Mouse (Mus musculus) limb, embryonic 14.5 days (tissue): ENCODE results near the gene Lrrc37a. TPM values are rescaled to one million over a fixed set of nuclear protein-coding genes. Genes with fewer than 3 reads are reported as not detected.
"Not testable (repeated sequence)": the region's sequence is repeated elsewhere in the genome, so short reads cannot be mapped to it uniquely, and the experiment has no call there.

Experiments used
- ATAC-seq: fragments of 200-750 bp; cut with Nextera tagmentation; 2 replicates; pipeline ENCODE4 v1.8.0; 2017; ENCODE audit warnings: low read depth, moderate number of reproducible peaks, moderate TSS enrichment; ENCODE audit not compliant: low FRiP score
- DNase-seq: peaks from one replicate; pipeline ENCODE4 v3.0.0-alpha.2; 2015; ENCODE audit warnings: low spot score
- H3K27ac ChIP-seq: fragments of 300-500 bp; sonication (generic); replicated peaks from 2 replicates; pipeline ENCODE4 v1.5.1; 2014; ENCODE audit warnings: low read depth, mild to moderate bottlenecking, low read length, moderate library complexity, mixed read lengths
- H3K27me3 ChIP-seq: fragments of 300-500 bp; sonication (generic); 2 replicates; pipeline ENCODE4 v1.6.1; 2014; ENCODE audit warnings: low read length, mixed read lengths; ENCODE audit not compliant: control insufficient read depth, insufficient read depth
- H3K36me3 ChIP-seq: fragments of 300-500 bp; sonication (generic); 2 replicates; pipeline ENCODE4 v1.6.1; 2014; ENCODE audit warnings: mild to moderate bottlenecking, low read length, moderate library complexity, mixed read lengths; ENCODE audit not compliant: control insufficient read depth, insufficient read depth
- H3K4me1 ChIP-seq: fragments of 300-500 bp; sonication (generic); 2 replicates; pipeline ENCODE4 v1.6.1; 2014; ENCODE audit warnings: antibody characterized with exemption, low read length, mixed read lengths; ENCODE audit not compliant: control insufficient read depth, insufficient read depth
- H3K4me2 ChIP-seq: fragments of 300-500 bp; sonication (generic); replicated peaks from 2 replicates; pipeline ENCODE4 v1.6.1; 2014; ENCODE audit warnings: low read depth, mild to moderate bottlenecking, low read length, moderate library complexity; ENCODE audit not compliant: severe bottlenecking
- H3K4me3 ChIP-seq: fragments of 300-500 bp; sonication (generic); replicated peaks from 2 replicates; pipeline ENCODE4 v1.5.1; 2014; ENCODE audit warnings: low read length
- H3K9ac ChIP-seq: fragments of 300-500 bp; sonication (generic); 2 replicates; pipeline ENCODE4 v1.6.1; 2014; ENCODE audit warnings: mild to moderate bottlenecking, low read depth, low read length, moderate library complexity; ENCODE audit not compliant: severe bottlenecking
- H3K9me3 ChIP-seq: fragments of 300-500 bp; sonication (generic); 2 replicates; pipeline ENCODE4 v1.6.1; 2016; ENCODE audit warnings: low read length; ENCODE audit not compliant: control insufficient read depth
- POLR2A ChIP-seq: fragments of 200-500 bp; IDR thresholded peaks from 2 replicates; pipeline ENCODE4 v1.8.0; 2012; ENCODE audit warnings: inconsistent platforms, mild to moderate bottlenecking, moderate library complexity, borderline replicate concordance; ENCODE audit not compliant: insufficient read depth, insufficient read length; ENCODE audit errors: extremely low read depth
- WGBS: fragments of 180-500 bp; shearing (Covaris S2); extraction: QIAGEN DNeasy Blood & Tissue Kit; methylation state at CpG from one replicate; pipeline ENCODE4 v1.1.7; 2014; 5-methylcytosine and 5-hydroxymethylcytosine counted together
- polyA plus RNA-seq, 2 experiments: library from polyadenylated mRNA; depleted of rRNA in 1 of 2; stranded (reverse) in 1 of 2; unstranded in 1 of 2; fragments of >200 nt; fragmentation: Nextera tagmentation in 1 of 2; extraction: Ambion mirVana in 1 of 2; gene quantifications; 2 replicates each; pipeline versions ENCODE4 v1.2.1 to v1.2.3; 2012 to 2014

The Lrrc37a gene
- polyA plus RNA-seq, 2 experiments, result not detected

DNA sequence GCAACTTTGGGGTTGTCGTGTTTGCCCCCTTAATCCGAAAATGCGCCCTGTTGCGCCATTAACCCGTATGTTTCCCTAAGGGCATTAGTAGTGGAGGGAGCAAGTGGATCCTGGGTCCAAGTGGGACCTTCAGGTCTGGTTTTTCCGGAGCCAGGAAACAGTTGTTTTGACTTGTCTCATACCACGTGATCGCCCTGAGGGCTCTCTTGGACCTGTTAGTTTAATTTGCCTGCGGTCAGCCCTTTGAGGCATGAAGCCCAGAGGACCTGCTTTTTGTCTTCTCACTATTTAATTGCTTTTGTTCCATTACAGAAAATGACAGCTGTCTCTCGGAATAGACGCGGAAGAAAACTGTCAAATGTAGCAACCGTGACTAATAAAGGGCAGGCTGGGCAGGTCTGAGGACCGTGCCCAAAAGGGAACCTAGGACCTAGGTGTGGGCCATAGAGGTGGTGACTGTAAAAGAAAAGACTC lies 91.4 kb downstream of the Lrrc37a start:
- Histone ChIP-seq H3K27ac (no peak overlapping the region), H3K4me1 (peaks cover 4% of the 10 kb centered on the region; the same call in 1 of the 2 replicates), H3K36me3 (no peaks in the 10 kb centered on the region), H3K27me3 (no peaks in the 10 kb centered on the region), H3K9me3 (no peaks in the 10 kb centered on the region), H3K4me2 (peak overlapping the region; percentile 89), H3K9ac (peak overlapping the region; percentile 78), H3K4me3 (peak overlapping the region; percentile 84)
- DNase-seq (no peak), ATAC-seq (no peak; the same call in 1 of the 2 replicates)
- 2% methylated on average over 14 of the region's 14 CpGs for WGBS
- no peak for TF ChIP-seq POLR2A

DNA sequence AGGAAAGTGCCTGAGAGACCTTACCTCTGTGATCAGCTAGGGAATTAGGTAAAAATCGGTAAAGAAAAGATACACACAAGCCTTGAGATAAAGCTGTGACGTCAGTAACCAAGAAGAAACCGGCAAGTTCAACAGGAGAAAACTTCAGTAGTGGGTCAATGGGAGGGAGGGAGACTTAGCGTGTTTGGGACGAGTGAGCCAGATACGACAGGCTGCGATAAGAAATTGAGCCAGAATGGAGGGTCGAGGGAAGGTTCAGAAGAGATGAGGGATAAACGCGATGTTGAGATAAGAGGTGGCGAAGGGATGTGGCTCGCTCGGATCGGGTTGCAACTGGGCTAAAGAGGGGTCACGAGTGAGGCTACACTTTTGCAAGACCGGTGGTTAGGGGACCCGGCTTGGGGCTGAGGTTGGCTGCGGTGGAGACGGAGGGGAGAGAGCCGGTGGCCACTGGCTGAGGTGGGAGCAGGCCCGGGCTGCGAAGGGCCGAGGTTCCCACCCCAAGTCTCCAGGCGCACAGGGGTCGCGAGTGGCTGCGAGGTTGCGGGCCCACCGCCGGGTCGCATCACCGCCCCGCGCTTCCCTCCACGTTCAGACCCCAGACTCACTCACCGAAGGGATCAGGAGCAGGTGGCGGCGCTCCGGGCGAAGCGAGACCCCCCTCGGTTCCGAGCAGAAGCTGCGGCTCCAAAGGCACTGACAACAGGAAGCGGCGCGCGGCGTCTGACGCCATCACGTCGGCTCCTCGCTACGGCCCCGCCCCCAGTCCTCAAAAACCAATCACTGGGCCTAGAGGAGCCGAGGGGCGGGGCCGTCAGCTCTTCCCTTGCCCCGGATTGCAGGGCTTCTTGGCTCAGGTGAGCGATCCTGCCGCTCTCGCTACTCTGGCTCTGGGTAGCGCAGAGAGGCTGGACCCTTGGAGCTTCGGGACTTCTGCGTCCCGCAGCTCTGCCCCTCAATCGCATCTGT lies 92.1 kb downstream of the Lrrc37a start, which contains the start of gene Plekhm1:
TSS of gene Plekhm1 (minus strand) at position 707 of the 969 bp plus-strand sequence.
- 0 out of 2 replicates have a peak, but pooled peaks have one; percentile 10 for TF ChIP-seq POLR2A
- DNase-seq, result peak; percentile 97
- Histone ChIP-seq H3K27ac (no peak within 1 kb of the TSS), H3K36me3 (no peaks in the 10 kb centered on the region), H3K27me3 (no peaks in the 10 kb centered on the region), H3K9me3 (no peaks in the 10 kb centered on the region), H3K4me2 (peak within 1 kb of the TSS; percentile 89), H3K4me3 (peak within 1 kb of the TSS; percentile 84), H3K9ac (peak within 1 kb of the TSS; percentile 78), H3K4me1 (peaks cover 4% of the 10 kb centered on the region; the same call in 1 of the 2 replicates)
- peak; percentile 96 for ATAC-seq
- WGBS, result 5% methylated on average over 62 of the region's 67 CpGs

DNA sequence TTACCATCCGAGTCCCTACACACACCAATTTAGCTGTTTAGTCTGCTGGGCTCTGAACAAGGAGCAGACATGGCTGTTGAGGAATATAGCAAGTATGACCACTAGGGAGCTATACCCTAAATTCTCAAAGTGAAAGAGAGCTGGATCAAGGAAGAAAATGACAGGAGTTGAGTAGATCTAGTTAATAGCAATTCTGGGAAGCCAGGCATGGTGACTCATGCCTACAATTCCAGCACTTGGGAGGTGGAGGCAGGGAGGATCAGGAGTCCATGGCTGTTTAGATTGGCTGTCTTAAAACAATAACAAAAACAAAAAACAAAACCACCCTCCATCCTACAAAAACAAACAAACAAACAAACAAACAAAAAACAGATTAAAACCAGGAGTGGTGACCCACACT lies 93.1 kb downstream of the Lrrc37a start:
- Histone ChIP-seq H3K4me2 (0 out of 2 replicates have a peak overlapping the region, but pooled peaks have one; percentile 89), H3K9ac (no peak overlapping the region), H3K27me3 (no peaks in the 10 kb centered on the region), H3K4me3 (peak overlapping the region; percentile 84; the same call in 1 of the 2 replicates), H3K36me3 (no peaks in the 10 kb centered on the region), H3K27ac (no peak overlapping the region), H3K4me1 (peaks cover 4% of the 10 kb centered on the region; the same call in 1 of the 2 replicates), H3K9me3 (no peaks in the 10 kb centered on the region)
- WGBS, result 55% methylated on average over 1 of the region's 1 CpGs
- TF ChIP-seq POLR2A, result no peak
- no peak for ATAC-seq
- no peak for DNase-seq

DNA sequence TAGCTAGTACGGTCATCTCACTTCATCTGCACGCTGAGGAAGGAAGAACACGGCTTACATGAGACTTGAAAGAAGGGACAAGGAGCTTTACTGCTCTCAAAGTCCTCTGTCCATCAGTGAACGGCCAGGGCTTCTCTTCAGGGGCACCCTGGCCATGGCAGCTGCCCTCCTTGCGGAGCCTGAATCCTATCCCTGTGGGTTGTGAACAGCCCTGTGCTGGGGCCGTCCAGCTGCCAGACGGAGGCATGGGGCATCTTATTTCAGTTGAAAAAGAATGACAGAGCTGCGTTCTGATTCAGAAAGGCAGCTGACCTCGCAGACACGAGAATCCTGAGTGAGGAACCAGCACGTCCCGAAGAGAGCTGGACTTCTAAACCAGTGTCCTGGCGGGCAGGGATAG lies 95.5 kb downstream of the Lrrc37a start:
- Histone ChIP-seq H3K36me3 (no peaks in the 10 kb centered on the region), H3K9me3 (no peaks in the 10 kb centered on the region), H3K4me3 (no peak overlapping the region), H3K27ac (no peak overlapping the region), H3K4me1 (peaks cover 4% of the 10 kb centered on the region; the same call in 1 of the 2 replicates), H3K9ac (no peak overlapping the region), H3K27me3 (no peaks in the 10 kb centered on the region), H3K4me2 (no peak overlapping the region)
- WGBS, result 88% methylated on average over 13 of the region's 13 CpGs
- ATAC-seq (no peak), DNase-seq (no peak)
- no peak for TF ChIP-seq POLR2A

DNA sequence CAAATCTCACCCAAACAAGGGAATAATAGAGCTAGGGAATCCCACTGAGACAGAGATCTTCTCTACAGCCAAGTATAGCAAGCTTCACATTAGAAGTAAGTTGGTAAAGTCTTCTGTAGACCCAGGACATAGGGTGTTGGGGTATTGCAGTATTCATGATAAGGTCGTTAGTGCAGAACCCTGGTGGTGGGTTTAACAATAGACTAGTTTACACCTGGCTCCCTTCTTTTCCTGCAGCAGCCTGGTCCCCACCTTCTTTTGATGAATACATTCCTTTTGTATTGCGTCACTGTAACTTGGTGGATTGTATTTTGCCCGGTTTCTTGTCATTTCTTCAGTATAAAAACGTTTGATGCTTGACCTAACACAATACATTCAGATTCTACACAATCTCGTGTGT lies 97.3 kb downstream of the Lrrc37a start:
- H3K9me3 ChIP-seq, H3K27me3 ChIP-seq, H3K27ac ChIP-seq, H3K4me2 ChIP-seq, H3K4me3 ChIP-seq, DNase-seq, H3K4me1 ChIP-seq, H3K36me3 ChIP-seq, ATAC-seq, H3K9ac ChIP-seq: not testable (repeated sequence)
- 67% methylated on average over 5 of the region's 5 CpGs for WGBS
